Mouse (Mus musculus) testis, postnatal 10 days (tissue): Measurements from ENCODE around the gene Gna13.
"Not testable (repeated sequence)": the region's sequence is repeated elsewhere in the genome, so short reads cannot be mapped to it uniquely, and the experiment has no call there.

Source experiments
- DNase-seq: peaks from one replicate; pipeline ENCODE4 v3.0.0; 2021; ENCODE audit warnings: low spot score

Gna13 gene

DNA sequence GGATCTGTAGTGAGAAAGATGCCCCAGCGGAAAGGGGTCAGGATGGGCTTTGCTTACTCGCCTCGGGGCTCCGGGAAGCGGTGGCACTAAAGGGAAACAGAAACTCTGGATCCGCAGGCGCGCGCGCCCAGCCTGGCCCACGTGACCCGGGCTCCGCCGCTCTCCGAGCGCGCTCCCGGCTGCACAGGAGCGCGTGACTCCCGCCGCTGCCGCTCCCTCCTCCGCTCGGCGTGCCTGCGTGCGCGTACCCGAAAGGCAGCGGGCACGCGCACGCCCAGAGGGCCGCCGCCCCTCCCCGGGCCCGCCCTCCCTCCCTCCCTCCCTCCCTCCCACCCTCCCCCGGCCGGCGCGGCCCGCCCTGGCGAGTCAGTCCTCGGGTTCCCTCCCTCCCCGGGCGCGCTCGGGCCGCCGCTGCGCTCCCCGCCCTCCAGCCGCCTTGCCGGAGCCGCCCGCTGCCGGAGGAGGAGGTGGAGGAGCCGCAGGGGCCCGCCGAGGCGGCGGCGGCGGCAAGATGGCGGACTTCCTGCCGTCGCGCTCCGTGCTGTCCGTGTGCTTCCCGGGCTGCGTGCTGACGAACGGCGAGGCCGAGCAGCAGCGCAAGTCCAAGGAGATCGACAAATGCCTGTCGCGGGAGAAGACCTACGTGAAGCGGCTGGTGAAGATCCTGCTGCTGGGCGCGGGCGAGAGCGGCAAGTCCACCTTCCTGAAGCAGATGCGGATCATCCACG lies at the start of gene Gna13:
Gene Gna13 (plus strand): TSS at position 369 of the 728 bp plus-strand sequence.
- DNase-seq: peak; percentile 93

DNA sequence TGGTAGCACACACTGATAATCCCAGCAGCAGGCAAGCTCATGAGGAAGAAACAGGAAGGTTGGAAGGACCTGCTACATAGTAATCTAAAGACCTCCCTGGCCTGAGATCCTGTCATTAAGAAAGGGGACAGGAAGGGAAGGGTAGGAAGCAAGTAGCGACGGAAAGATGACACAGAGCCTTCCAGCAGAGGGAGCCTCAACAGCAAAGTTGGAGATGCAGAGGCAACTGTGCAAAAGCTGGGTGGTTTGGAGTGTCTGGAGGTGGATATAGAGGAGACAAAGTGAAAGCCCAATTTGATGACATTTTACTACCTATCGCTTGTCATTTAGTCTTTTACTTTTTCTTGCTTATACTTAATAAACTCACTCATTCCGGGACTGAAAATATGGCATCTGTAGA lies 45.7 kb upstream of the Gna13 start:
- DNase-seq: peak; percentile 61

DNA sequence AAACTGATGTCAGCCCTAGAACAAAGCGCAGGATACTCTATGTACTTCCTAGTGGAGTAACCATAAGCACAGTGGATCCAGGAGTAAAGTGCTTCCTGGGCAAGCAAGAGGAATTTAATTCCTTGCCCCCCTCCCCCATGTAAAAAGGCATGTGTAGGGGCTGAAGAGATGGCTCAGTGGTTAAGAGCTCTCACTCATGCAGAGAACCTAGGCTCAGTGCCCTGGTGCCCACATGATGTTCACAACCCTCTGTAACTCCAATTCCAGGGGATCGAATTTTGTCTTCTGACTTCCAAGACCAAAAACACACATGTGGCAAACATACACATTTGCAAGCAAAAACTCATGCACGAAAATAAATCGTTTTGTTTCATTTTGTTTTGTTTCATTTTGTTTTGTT lies 43.2 kb upstream of the Gna13 start:
- no peak for DNase-seq

DNA sequence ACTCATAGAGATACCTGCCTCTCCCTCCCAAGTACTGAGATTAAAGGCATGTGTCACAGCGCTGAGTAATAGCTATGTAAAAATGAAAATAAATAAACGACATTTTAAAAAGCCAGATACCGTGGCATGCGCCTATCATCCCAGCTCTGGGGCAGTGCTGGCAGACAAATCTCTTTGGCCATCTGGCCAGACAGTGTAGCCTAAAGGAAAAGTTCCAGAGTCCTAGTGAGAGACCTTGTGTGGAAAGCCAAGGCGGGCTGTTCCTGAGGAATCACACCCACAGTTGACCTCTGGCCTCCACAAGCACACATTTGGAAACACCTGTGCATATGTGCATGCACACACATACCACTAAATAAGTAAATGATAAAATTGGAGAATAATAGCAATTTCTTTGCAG lies 42.7 kb upstream of the Gna13 start:
- DNase-seq: no peak

DNA sequence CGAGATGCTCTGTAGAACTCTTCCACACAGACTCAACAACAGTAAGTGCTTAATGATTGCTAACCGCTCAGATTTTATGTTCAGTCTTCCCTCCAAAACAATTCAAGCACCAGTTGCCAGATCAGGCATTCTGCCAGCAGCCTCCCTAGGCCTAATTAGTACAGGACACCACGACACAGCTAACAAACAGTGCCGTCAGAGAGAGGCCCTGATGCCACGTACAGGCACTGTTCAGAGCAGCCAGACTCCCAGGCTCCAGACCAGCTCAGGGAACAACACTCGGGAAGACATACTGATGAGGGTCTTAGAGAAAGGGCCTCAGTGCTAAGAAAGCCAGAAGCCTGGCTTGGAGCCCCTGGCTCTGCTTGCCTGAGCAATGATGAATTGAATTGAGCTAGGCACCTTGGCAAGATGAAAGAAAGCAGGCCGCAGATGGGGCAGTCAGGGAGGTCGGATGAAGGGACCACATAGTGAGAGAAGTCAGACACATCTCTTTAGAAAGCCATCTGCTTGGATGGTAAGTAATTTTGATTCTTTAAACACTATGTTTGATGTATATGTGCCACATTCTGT lies 42.2 kb upstream of the Gna13 start:
- peak; percentile 55 for DNase-seq

DNA sequence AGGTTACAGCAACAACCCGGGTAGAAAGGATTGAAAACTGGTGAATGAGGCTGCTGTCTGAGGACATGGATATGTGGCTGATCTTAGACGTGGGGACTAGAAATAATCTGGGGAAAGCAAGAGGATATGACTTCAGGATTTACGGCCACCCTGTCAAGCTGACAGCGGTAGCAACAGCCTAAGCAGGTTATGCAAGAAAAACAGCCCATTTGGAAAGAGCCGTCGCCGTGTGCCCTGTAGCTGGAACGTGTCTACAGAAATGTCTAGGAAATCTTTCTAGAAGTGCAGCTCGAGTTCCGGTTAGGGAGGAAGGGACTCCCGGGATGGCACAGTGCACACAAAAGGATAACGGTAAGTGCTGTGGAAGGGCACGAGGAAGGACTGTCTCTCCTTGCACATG lies 36.4 kb upstream of the Gna13 start:
- DNase-seq: no peak

DNA sequence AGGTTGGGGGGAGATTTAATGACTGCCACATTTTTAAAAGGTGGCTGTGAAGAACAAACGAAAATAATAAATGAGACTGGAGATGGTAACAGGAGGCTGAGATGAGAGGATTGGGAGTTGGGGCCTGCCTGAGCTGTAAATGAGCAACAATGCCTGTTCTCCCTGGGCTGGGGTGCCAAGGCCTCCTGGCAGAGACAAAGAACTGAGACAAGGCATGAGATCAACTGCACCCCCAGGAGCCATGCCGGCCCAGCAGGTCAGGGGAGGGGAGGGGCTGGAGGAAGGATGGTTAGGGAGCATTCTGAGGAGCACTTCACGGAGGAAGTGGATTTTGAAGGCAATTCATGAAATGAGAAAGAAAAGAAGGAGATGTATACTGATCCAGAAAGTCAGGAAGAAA lies 35.2 kb upstream of the Gna13 start:
- peak; percentile 27 for DNase-seq

DNA sequence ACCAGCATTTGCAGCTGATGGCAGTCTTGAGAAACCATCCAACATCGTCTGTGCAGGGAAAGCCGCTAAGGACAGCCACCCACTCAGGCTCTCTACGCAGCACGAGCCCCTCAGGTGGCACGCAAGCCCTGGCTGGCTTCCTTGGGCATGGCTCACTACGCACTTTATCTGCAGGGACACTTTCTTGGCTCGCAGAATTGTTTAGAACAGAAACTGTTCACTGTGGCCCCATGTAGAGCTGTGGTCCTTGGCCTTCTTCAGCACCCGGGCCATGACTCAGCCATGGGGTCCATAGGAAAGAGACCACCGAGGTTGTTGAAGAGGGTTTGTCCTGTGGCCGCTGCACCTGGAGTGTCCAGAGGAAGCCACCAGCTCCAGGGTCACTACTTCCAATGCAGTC lies 34.7 kb upstream of the Gna13 start:
- DNase-seq: no peak

DNA sequence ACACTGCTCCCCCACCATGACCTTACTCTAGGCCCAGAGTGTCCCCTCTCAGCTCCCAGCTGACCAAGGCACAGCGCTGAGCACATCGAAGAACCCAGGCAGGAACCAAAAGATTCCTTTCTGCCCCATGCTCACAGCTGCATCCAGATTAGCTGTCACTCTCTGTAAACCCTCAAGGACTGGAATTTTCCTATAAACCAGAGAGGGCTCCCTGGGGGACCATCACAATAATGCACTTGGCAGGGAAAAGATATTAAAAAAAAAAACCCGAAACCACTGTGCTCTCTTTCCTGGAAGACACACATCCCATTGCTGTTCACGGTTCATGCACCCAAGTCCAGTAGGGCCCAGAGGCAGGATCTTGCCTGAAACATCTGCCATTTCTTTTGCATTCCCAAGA lies 33.3 kb upstream of the Gna13 start:
- no peak for DNase-seq

DNA sequence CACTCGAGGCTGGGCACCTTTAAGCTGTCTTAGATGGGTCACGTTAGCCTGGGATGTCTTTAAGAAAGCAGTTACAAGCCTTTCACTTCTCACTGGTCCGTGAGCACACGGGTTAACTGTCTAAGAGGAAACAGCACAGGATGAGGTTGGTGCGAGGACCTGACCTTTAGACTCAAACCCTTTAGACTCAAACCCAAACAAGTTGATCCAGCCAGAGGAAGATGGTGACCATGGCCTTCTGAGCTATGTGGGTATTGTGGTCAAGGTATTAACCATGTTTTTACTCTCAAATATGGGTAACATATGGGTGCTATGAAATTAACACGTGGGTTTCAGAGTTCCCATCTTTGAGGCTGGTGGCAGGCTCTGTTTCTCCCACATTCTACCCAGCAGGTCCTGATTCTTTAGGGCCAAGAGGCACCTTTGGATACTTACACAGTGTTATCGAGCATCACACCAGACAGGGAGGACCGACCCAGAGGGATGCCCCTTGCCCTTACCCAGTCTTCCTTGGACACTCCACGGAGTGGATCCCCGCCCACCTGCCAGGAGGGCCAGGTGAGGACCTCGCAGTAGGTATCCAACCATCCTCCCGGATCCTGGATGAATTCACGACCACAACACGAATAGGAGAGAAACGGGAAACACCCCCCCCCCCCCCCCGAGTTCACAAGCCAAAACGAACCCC lies 31.8 kb upstream of the Gna13 start:
- no peak for DNase-seq

DNA sequence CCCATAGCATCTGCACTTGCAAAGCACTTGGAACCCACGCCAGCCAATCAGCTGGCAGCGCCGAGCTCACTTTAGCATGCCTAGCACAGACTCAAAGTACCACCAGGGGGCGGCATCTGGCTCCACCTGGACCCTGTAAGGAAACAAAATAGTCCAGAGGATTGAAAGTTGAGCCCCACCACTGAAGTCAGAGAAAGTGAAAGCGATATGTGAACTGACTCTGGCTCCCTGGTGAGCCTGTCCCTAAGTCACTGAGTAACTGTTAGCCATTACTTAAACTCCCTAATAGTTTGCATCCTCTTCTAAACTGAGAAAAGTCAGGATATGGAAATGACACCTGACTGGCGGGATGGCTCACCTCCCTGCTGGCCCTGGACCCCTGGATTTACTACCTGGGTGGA lies 31.2 kb upstream of the Gna13 start:
- DNase-seq: peak; percentile 96

DNA sequence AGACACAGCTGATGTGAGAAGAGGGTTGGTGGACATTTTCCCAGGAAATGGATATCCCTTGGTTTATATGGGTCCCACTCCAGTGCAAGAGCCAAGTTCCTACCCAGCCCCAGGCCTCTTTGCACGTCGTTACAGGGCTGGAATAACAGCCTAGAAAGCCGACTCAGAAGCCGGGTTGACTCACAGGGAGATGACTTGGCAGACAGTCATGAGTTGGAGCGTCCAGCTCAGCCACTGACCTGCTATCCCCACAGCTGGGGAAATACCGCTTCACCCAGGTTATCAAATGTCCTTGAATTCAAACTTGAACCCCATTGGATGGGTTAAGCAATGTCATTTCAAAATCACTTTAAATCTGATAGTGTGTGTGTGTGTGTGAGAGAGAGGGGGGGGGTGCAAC lies 29.9 kb upstream of the Gna13 start:
- DNase-seq: no peak

DNA sequence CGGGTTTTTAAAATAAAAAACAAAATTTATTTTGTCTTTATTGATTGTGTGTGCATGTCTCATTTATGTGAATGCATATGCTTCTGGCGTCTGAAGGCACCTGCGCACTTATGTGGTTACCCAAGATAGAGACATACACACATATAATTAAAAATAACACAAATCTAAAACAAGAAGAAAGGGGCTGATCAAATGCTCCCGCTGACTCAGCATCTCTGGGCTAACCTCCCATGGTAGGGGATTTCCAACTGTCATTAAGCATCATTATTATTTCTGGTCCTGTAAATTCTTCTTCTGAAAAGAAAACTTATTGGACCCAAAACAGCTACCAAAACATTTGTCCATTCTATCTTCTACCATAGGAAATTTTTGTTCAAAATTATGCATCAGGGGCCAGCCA lies 27.9 kb upstream of the Gna13 start:
- DNase-seq: no peak

DNA sequence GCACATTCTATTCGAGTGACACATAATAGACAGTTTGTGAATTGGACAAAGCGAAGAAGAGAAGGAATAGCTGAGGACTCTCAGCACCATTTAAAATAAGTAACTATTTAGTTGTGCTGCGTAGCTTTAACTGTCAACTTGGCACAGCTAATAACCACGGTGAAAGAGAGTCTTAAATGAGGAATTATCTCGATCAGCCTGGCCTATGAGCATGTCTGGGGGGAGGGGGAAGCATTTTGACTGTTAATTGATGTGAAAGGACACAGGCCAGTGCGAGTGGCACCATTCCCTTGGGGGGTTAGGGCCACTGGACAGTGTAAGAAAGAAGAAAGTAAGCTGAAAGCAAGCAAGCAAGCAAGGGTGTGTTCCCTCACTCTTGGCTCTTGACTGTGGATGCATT lies 26.7 kb upstream of the Gna13 start:
- DNase-seq: no peak

DNA sequence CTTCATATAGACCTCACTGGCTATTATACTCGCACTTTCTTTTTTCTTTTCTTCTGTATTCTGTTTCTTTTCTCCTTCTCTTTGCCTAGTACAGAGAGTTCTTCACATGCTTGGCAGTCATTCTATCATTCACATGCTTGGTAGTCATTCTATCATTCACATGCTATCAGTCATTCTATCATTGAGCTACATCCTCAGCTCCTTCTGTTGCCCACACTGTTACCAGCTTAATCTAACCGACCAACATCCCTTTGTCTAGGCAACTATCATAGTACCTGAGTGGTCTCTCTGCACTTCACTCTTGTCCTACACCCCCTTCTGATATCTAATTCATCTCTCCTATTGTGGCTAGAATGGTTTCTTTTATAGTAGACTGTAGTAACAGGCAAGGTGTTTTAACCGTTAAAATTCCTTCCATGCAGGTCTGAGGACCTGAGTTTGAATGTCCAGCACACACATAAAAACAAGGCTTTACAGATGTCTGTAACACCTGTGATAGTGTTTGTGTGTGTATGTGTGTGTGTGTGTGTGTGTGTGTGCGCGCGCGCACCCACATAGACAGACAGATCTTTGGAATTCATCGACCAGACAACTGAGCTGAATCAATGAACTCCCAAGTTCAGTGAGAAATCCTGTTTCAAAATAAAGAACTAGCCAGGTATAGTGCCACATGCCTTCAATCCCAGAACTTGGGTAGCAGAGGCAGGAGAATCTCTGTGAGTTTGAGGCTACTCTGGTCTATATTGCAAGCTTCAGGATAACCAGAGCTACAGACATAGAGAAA lies 23.3 kb upstream of the Gna13 start:
- DNase-seq: no peak

DNA sequence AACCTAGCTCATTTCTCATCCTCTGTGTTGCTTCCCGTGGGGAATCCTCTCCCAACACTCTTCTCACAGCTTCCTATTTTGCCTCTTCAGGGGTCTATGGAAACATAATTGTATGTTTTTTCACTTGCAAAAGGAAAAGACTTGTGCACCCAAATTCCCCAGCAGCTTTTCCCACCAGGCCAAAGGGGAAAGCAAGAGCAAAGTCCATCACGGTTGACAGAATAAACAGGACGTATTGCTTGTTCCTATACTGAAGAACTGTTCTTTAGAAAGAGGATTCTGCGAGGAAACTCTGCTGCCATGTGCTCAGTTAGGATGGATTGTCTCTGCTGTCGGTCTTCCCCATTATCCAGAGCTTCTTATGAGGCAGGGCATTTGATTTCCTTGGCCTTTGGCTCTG lies 22.1 kb upstream of the Gna13 start:
- no peak for DNase-seq

DNA sequence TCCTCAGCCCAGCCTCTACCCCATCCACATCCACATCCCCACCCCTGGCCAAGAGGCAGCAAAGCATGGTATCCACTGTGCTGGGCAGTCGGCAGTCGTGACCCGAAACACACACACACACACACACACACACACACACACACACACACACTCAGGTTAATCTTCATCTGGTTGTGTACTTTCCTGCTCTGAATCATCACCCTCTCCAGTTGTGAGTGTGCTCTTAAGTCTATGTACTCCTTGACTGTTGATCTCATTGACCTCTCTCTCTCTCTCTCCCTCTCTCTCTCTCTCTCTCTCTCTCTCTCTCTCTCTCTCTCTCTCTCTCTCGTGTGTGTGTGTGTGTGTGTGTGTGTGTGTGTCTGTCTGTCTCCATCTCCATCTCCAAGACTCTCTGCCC lies 20.0 kb upstream of the Gna13 start:
- not testable (repeated sequence) for DNase-seq

DNA sequence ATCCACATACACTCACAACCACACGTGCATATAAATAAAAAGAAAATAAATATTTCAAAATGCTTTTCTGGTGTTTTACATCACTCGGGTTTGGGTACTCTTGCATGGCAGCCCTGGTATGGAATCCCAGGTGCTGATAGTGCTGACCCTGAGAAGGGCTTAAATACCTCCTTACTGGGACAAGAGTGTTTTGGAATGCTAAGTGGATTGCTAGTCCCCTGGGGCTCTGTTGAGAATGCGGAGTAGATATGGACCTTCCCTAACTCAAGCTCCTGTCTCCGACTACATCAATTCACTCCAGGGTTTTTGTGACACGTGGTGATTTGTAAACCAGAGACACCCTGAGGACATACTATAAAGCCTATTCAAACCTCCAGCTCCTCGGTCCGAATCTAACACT lies 19.1 kb upstream of the Gna13 start:
- DNase-seq: no peak

DNA sequence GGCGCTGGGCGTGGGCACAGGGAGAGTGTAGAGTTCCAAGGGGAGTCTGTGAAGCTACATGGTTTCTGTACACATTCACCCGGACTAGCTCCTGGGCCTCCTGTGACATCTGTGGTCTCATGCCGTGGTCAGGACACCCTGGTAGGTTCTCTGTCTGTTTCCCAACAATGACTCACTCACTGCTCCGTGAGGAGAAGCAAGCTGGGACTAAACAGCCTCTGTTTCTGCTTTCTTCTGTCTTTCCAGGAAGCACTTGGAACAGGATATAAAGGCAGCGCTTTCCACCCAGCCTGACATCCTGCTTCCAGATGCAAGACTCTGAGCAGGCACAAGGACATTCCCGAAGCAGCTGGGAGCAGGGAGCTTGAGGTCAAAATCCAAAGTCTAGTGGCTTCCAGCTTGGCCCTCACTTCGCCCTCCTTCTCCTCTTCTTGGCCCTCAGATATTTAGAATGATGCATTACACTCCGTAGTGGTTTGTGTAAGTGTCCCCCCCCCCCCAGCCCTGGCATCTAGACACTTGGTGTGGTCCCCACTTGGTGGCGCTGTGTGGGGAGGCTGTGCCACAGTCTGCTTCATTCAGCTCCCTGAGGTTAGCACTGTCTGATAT lies 18.5 kb upstream of the Gna13 start:
- peak; percentile 81 for DNase-seq

DNA sequence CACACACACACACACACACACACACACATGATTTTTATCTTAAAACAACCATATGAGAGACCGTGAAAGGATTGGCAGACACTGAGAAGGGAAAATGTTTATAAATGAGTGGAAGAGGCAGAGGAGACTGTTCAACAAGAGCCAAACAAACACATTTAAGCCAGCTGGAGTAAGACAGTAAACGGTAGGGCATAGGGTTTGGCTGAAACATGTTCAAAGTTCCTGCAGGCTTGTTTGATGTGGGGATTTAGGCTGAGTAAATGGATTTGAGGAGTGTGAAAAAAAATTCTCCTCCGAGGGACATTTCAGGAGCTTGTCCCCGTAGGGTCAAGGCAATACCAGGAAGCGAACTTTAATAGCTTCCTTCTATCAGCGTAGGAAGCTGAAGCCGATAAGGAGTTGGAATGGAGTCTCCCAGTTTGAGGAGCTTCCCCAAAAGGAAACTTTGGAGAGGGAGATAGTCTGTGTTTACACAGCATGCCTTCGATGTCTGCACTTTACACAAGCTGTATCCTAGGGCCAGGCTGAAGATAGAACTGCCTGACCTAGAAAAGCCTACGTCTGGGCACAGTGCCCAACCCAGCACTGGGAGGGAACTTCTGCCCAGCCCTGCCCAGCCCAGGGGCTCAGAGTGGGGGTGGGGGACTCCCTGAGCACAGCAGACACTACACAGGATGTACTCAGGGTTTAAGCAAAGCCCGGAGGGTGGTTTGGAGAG lies 15.2 kb upstream of the Gna13 start:
- peak; percentile 90 for DNase-seq

DNA sequence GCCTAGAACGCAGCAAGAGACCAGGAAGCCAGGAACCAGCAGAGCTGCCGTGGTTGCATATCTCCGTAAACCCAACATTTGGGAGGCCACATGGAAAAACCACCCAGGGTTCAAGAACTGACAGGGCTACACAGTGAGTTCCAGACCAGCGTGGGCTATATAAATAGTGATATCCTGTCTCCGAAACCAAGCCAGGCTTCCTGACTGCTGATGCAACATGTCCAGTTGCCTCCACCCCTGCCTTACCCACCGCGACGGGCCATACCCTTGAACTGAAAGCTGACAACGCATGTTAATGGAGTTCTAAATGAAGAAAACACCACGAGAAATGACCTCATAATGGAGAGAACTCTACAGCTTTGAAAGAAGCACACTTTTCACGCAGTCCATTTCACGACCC lies 14.2 kb upstream of the Gna13 start:
- DNase-seq: no peak
